Mouse (Mus musculus): ENCODE data around the gene Mgat4d.
"Not testable (repeated sequence)": the region's sequence is repeated elsewhere in the genome, so short reads cannot be mapped to it uniquely, and the experiment has no call there.

DNA sequence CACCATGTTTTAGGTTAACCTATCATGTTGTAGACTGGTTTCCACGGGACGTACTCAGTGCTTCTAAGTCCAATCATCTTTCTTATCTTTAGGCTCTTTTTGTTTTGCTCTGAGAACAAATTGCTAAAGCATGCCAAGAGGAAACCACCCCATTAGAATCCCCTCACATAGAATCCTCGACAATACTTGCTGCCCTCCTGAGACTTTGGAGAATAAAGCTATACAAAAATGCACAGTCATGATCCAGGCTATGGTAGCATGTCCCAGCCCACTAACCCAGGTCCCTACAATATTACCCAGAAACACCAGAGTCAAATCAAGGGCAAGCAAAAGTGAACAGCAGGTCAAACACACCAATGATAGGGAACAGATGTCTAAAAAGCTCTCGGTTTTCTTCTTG lies 33.2 kb upstream of the Mgat4d start:
- not testable (repeated sequence) for TF ChIP-seq ZC3H11A (IDR thresholded peaks at IDR 0.05; ENCODE audit: borderline replicate concordance, low read depth, low read length); HCFC1 (IDR thresholded peaks at IDR 0.05; ENCODE audit: borderline replicate concordance, insufficient read depth, low read length); MAFK (IDR thresholded peaks at IDR 0.05; ENCODE audit: insufficient read depth, low read depth, low read length); ZNF384 (IDR thresholded peaks at IDR 0.05; ENCODE audit: low read depth, low read length)
